9 mouse cellular contexts compared by ENCODE assay signal in genomic region chr2:35558826-35559550, GRCm38 (mm10). TPM values are rescaled to one million over a fixed set of nuclear protein-coding genes. Genes with fewer than 3 reads are reported as not detected.
DNase-seq lines count a peak whose midpoint lies in the region; ATAC-seq lines count a peak whose summit lies in the region.
"Had no signal": no experiment of that assay in that cellular context is flagged by ENCODE, and none has a peak within 500 bp of the region (broad histone marks: within the 10 kb centered on the region; RNA-seq: fewer than 3 reads in every experiment).

No protein-coding gene starts in this region.

- H3K9me3 ChIP-seq in heart, embryonic 14.5 days (ENCODE audit: control insufficient read depth, low read length) = no peaks in the 10 kb centered on the region
- H3K9me3 ChIP-seq in limb, embryonic 12.5 days = no peaks in the 10 kb centered on the region

- no peak for DNase-seq in heart, adult 9 months (ENCODE audit: low spot score in 2 of 2)
- peak; percentile 76 for DNase-seq in Muller cell, postnatal 12 days (ENCODE audit: inconsistent ontology term)
- DNase-seq in cerebellum, postnatal 14 days = peak; percentile 52 to 69
- DNase-seq in spleen, postnatal 10 days (ENCODE audit: low spot score in 2 of 2) = no peak
- DNase-seq in urinary bladder, postnatal 25 days (ENCODE audit: low spot score) = no peak
- DNase-seq in lung, postnatal 10 days = no peak

- H3K4me1 ChIP-seq in heart, embryonic 14.5 days (ENCODE audit: control insufficient read depth in 2 of 2, insufficient read depth in 2 of 2, low read length in 2 of 2) = peaks cover 43 to 61% of the 10 kb centered on the region in 2 experiments
- H3K4me1 ChIP-seq in limb, embryonic 12.5 days (replicated peaks) = peaks cover 43% of the 10 kb centered on the region

- peak overlapping the region; percentile 53 for H3K4me2 ChIP-seq in heart, embryonic 14.5 days (ENCODE audit: low read length)
- peak overlapping the region; percentile 55 for H3K4me2 ChIP-seq in limb, embryonic 12.5 days

- no peak for ATAC-seq in heart, embryonic 14.5 days (ENCODE audit: insufficient number of reproducible peaks, insufficient read depth, low FRiP score, low read depth)
- ATAC-seq in limb, embryonic 12.5 days (ENCODE audit: insufficient number of reproducible peaks, insufficient read depth, low FRiP score, low TSS enrichment, low read depth) = no peak

- WGBS in heart, embryonic 14.5 days = 67% methylated on average over 4 of the region's 4 CpGs
- 29% methylated on average over 4 of the region's 4 CpGs for WGBS in limb, embryonic 12.5 days

- peak overlapping the region; percentile 66 to 72 for H3K27ac ChIP-seq in heart, embryonic 14.5 days (replicated peaks in 1 of 2; ENCODE audit: control insufficient read depth in 1 of 2, insufficient read depth in 1 of 2, low read depth in 2 of 2, low read length in 2 of 2)
- peak overlapping the region; percentile 94 for H3K27ac ChIP-seq in limb, embryonic 12.5 days

- no peaks in the 10 kb centered on the region for H3K27me3 ChIP-seq in heart, embryonic 14.5 days (ENCODE audit: control insufficient read depth, insufficient read depth, low read length)
- no peaks in the 10 kb centered on the region; the same call in 1 of the 2 replicates for H3K27me3 ChIP-seq in limb, embryonic 12.5 days

- H3K4me3 ChIP-seq in heart, embryonic 14.5 days (ENCODE audit: control insufficient read depth in 1 of 2, insufficient read depth in 1 of 2, low read depth in 1 of 2, low read length in 2 of 2) = peak overlapping the region; percentile 19 to 38
- H3K4me3 ChIP-seq in limb, embryonic 12.5 days (replicated peaks) = peak overlapping the region; percentile 26
- H3K4me3 ChIP-seq: erythroblast, embryonic 14.5 days had no signal

- no peaks in the 10 kb centered on the region for H3K36me3 ChIP-seq in heart, embryonic 14.5 days (ENCODE audit: control insufficient read depth, insufficient read depth, low read length)
- no peaks in the 10 kb centered on the region for H3K36me3 ChIP-seq in limb, embryonic 12.5 days

- H3K9ac ChIP-seq in heart, embryonic 14.5 days (ENCODE audit: low read length) = peak overlapping the region; percentile 67
- H3K9ac ChIP-seq in limb, embryonic 12.5 days (replicated peaks) = peak overlapping the region; percentile 50; the same call in 1 of the 2 replicates

RNA-seq across cellular contexts. Expression of gene Dab2ip, which starts 0.9 kb away (rescaled TPM):
- polyA plus RNA-seq in heart, embryonic 14.5 days (2014; fragmentation: Nextera tagmentation; extraction: Ambion mirVana) = 46.6 and 49.8 TPM in 2 replicates
- polyA plus RNA-seq in limb, embryonic 12.5 days (2016; fragmentation: Nextera tagmentation; extraction: Ambion mirVana) = 65.7 and 72.3 TPM in 2 replicates

Comparison
In these comparisons a context has a peak if more than half of its experiments do, and no peak if none do; other contexts are left out.
1. DNase-seq: peak in Muller cell, postnatal 12 days (single experiment) and cerebellum, postnatal 14 days (2 of 2); none in heart, adult 9 months (0 of 2), spleen, postnatal 10 days (0 of 2), urinary bladder, postnatal 25 days (single experiment) and lung, postnatal 10 days (single experiment).